Mouse (Mus musculus) retina, postnatal 1 day (tissue): Measurements from ENCODE around the gene Tfap2e.

ENCODE experiments used
- DNase-seq: peaks from one replicate; pipeline ENCODE4 v3.0.0-alpha.2; 2012

Gene Tfap2e

DNA sequence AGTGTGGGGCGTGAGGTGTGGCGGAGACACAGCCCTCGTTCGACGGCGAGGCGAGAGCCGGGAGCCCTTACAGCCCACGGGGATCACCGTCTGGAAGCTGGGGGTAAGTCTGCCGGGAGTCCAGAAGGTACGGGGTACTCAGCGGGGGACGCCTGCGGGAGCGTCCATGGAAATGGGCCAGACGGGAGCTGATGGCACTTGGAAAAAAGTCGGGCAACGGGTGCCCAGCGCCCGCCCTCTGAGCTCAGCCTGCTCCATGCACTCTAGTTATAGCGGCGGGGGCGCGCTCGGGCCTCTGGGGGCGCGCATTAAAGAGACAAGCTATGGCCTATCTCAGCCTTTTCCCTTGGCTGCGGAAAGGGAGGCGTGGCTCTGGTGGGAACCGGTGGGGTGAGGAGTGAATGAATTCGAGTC is at the start of gene Tfap2e:
Gene Tfap2e (minus strand): TSS at position 240 of the 414 bp plus-strand sequence.
- peak; percentile 83 for DNase-seq

DNA sequence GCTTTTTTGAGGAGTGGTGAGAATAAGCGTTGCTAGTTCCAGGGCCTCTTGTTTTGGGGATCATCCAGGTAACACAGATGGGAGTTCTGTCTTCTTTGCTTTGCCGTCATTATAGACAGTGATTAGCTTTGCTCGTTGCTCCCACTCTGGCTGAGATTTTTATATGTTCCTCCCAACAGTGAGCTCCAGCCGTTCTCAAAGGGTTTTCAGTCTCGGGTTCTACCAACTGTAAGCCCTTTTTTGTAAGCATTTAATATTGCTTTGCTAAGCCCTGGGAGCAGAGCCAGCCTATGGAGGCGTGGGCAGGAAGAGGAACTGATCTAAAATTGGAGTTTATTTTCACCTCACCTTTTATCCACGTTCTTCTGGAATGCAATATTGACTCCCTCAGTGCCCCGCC is 47.0 kb upstream of the Tfap2e start:
- no peak for DNase-seq

DNA sequence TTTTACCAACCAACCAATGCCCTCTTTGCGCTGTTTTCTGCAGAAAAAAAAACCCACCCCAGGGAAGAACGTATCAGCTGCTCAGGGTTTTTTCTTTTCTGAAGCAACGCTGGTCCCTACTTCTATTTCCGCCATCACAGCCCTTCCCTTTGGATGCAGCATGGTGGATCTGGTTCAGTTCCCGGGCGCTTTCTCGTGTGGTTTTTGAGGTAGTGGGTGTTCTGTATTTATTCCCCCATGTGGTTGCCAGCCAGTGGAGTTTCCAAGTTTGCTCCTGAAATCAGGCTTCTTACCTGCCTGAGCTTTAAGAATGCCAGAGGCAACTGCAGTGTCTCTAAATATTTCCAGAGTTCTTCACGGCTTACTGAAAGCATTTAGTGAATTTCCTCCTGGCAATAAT is 46.5 kb upstream of the Tfap2e start:
- DNase-seq: no peak

DNA sequence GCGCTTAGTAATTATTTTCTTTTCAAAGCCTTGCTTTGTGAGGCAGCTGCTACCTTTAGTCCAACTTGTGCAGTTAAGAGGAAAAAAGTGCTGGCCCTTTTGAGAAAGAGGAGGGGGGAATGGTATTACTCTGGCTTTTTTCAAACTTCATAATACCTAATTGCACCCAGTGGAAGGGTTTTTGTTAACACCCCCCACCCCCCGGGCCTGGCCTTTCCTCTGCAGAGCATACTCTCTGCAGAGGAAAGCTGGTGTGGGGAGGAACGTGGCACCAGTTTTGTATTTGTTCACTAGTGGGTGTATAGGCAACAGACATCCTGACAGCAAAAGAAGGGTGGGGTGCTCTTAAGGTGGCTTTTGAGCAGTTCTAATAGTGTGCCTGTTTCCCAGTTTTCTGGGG is 45.8 kb upstream of the Tfap2e start:
- no peak for DNase-seq

DNA sequence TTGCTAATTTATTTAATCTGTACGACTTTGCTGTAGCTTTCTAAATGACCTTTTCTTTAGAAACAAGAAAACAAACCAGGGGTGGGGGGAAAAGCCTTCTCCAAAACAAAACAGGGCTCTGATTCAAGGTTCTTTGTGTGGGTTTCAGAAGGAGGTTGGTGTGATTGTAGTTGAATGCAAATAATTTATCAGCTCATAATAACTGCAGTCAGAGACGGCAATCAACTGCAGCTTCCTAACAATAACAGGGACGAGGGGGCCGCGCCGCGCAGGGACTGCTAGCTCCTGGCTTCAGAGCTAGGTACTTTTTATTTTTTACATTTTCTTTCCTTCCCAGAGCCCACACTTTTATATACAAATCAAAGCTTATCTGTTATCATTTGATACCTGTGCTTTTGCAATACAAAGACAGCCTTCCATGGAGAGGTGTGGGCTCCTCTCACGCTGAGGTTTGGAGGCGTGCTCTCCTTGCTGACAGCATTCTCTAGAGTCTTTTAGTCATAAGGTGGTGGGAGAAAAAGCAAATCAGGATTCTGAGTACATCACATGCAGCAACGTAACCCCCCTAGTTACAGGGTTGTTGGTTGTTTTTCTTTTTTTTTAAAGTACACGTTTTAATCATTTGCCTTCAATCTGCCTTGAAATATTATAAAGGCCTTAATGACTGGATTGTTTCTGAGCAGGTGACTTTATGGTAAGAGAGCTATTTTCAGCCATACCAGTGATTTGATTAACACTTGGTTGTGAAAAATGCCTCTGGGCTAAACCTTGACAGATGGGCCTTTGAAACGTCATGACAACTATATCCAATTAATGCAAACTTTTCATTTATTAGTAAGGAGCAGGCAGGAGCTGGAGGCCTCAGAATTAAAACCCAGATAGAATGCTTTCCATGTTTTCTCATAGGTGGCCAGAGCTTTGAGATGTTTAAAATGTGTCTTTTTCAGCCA is 44.1 kb upstream of the Tfap2e start:
- no peak for DNase-seq

DNA sequence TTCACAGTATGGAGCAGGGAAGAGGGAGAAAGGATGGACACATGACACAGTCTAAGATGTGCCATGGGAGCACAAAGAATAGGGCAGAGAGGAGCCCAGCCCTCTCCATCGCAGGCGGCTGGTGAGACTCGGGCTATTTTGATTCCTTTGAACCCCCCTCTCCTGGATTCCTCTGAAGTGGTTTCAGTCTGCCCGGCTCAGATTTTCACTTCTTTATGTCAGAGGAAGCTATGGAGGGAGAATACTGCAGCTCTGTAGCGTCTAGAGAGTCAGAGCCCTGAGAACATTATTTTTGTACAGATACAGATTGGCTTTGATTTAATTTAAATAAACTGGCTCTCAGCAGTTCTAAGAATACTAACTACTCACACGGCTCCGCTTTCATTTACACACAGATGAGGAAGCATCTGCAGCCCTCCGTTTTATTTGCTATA is 43.1 kb upstream of the Tfap2e start:
- DNase-seq: no peak

DNA sequence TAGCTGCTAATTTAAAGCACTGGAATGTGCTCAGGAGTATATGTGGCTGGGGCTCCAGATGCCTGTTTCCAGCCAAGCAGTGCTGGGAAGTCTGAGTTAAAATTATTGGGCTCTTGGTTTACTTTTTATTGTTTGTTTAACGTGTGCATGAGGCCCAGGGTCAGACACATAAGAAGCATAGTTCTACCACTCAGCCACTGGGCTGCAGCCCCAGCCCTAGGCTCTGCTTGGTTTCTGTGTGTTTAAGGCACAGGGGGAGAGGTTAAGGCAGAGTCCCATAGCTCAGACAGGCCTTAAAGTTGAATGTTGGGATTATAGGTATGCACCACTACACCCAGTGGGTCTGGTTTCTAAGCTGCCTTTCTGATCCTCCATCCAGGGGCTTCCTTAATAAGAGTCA is 39.1 kb upstream of the Tfap2e start:
- no peak for DNase-seq

DNA sequence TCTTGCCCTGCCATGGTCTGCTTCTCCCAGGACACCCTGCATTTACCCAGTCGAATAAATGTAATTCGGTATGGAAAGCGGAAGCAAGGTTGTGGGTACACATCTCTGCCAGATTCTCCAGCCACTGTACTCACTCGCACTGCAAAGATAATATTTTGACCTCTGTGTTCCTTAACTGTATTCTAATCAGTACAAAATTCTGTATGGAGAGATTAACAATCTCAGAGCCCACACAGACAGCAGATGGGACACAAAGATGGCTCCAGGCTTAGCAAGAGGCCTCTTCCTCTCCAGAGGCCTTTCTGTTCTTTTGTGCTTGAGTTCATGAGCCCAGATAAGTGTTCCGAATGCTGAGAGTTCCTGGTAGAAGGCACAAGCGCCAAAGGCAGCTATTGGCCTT is 37.8 kb upstream of the Tfap2e start:
- DNase-seq: no peak

DNA sequence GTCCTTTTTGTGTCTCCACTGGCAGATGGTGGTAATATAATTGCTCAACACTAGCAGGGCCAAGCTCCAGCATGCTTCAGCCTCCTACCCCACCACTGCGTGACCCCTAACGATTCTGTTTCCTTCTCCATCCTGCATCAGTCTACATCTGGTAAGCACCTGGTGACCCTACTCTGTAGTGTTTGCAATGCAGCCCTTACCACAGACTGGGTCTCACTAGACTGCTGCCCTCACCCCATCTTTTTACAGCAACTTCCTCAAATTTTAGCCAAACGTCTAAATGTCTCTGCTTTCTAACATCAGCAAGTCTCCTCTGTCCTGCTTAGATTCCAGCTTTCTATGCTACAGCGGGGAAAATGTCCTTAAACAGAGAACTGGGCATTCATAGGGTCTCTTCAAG is 34.8 kb upstream of the Tfap2e start:
- DNase-seq: no peak

DNA sequence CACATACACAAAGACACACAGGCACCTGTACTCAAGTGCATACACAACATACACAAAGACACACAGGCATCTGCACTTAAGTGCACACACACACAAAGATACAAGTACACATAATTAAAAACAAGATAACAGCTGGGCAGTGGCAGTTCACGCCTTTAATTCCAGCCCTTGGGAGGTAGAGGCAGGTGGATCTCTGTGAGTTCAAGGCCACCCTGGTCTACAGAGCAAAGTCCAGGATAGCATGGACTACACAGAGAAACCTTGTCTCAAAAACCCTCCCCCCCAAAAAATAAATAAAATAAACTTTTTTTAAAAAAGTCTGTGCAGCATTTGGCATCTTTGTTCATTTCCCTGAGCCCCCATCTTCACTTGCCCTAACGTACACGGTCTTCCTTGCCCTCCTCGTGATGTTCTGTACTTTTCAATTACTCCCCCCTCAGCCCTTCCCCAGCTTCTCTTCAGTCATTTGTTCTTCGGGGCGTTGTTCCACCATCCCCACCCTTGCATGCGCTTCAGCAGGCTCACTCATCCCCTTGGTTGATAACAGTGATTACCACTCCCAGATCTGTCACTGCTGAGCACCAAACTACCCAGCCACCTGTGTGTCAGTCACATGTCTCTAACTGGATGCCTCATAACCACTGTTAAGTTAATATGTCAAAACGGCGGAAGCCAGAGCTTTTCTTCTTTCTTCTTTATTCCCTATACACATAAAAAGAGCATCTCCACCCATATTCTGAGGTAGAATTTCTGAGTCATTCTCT is 33.9 kb upstream of the Tfap2e start:
- DNase-seq: no peak

DNA sequence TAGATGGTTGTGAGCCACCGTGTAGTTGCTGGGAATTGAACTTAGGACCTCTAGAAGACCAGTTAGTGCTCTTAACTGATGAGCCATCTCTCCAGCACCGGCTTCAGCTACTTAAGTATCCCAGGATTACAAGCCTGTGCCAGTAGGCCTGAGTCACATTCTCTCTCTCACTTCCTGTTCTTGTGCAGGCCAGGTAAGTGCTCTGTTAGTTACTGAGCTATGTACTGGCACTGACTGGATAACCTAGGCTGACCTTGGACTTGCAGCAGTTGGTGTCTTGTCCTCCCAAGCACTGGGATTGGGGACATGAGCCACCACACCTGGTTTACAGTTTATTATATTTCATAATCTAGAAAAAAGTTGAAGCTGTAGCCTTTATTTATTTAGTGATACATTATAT is 27.4 kb upstream of the Tfap2e start:
- no peak for DNase-seq

DNA sequence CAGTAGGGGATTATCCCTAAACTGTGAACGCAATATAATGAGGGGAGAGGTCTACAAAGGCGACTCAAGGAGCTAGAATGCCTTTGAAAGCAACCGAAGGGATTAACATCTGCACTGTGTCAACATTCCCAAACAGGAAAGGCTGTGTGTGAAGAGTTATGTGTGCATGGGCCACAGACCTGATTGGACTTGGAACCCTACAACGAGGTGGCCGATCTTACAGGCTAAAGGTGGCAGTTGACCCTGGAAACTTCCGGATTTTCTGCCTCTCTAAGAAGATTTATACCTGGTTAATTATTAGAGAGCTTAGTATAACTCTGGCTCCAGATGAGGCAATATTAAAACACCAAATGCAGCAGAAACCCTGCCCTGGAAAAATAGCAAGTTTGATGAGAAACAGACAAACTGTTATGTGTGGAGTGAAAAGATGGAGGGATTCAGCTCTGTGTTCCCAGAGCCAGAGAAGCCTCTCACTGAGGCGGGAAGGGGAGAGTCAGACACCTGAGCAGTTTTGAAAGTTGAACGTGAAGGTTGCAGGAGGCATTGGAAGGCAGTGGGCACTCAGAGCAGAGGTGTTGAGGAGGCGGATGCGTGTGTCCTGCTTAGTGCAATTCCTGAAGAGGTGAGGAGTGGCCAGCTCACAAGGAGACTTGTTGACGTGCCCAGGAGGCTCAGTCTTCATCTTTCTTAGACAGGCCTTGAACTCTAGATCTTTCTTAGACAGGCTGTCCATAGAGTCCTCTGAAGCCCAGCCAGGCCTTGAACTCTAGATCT is 26.7 kb upstream of the Tfap2e start:
- no peak for DNase-seq

DNA sequence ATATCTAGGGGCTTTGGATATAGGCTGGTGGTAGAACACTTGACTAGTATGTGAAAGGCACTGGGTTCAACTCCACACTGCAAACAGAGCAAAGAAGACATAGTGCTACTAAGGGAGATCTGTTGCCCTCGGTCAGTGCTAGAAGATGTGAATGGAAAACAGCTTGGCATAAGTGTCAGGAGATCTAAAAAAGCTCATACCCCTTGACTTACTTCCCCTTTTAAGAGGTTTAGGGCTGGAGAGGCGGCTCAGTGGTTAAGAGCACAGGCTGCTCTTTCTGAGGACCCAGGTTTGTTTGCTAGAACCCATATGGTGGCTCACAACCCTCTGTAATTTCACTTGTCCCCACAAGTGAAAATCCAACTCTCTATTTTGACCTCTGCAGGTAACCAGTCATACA is 23.4 kb upstream of the Tfap2e start:
- DNase-seq: no peak

DNA sequence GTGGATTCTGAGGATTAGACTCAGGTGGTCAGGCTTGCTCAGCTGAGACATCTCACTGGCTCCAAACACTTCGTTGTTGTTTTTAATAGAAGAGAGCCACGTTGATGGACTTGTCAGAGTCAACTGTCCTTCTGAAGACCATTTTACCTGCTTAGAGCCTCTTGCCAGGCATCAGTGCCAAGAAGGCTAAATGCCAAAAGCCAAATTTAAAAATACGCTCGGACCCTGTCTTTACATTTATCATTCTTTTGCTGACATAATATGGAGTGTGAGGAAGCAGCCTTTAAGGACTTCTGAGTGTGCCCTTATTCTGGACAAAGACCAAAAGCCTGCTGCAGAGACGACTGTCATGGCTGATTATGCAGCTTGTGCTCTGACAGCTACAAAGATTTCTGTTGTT is 22.3 kb upstream of the Tfap2e start:
- no peak for DNase-seq

DNA sequence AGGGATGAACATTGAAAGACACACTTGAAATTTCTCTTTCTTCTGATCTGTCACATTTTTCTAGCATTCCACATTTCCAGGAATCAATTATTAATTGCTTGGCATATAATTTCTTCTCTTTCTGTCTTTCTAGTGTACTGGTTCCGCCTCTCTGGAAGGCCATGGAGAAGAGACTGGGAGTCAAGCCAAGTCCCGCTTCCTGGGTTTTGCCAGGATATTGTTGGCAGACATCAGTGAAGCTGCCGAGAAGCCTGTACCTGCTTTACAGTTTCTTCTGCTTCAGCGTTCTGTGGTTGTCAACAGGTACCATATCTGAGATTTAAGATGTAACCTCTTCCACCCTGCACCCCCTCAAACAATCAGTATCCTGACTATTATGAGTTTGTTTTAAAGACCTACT is 20.7 kb upstream of the Tfap2e start:
- DNase-seq: no peak

DNA sequence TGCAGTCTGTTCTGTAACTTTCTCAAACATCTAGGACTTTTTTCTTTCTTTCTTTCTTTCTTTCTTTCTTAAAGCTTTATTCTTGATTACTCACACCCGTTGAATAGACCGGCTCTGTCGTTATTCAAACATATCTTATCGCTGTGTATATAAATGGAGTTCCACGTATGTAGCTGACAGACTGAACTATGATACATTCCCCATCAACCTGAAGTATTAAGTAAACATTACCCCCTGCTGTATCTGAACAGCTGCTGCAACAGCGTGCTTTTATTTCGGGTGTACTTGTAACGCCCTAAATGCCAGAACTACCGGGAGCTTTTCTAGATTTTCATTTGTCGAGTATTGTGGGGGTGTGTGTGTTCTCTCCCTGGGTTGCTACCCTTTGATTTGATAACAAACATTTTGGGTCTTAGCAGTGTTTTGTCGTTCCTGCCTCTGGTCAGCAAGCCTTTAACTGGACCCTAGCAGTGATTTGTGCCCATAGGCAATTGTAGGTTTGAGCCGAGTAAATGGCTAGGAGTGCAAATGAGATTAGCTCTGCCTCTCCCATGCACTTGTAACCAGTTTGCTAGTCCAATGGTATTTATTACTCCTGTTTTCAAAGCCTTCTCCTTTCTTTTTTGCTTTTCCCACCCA is 18.8 kb upstream of the Tfap2e start:
- DNase-seq: no peak

DNA sequence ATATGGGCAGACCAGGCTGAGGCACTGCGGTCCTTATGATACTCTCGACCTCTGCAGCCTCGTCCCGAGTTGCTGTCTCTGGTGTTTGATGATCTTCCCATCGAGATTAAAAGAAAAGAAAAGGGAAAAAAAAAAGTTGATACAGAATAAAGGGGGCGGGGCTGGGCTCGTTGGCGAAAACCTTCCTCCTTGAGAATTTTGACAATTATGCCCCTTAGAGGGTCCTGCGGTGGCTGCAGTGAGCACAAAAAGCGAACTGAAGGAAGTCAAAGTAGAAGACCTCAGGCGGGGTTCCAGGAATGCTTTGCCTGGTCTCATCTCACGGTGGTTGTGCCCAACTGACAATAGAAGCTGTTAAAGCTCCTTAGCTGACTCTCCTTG is 18.2 kb upstream of the Tfap2e start:
- DNase-seq: no peak

DNA sequence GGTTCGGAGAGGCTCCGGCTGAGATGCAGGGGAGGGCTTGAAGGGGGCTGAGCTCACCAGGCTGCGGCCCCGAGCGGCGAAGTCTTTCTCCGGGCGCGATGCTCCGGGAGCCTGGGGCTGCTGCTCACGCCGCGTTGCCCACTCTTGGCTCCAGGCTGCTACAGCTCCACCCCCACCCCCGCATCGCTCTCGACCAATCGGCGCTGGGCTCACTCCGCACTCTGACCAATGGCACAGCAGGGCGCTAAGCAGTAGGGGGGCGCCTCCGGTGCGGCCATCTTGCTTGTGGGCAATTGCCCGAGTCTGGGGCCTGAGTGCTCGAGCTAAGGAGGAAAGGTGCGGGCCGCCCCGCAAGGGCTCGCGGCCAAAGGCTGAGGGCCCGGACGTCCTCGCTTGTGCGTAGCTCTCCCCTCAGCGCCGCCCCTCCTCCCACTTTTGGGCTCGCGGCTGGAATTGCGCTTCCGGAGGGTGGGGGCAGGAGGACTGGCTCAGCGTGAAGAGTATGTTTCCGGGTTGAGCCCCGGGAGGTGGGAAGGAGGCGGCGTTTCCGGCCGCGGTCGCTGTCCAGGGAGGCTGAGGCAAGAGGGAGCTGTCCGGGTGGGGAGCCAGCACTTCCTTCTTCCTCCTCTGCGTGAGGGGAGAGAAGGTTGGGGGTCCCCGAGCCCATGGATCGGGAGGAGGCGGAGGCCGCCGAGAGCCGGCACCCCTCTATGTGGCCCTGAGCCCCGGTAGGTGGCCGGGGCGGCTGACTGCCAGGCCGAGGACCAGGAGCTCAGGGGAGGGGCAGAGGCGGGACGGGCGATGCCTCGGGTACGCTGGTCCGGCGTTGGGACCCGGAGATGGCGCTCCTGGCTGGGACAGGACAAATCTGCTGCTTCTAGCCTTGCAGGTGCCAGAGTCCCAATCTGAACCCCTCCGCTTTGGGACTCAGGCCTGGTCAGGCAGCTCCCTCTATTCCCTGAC is 17.5 kb upstream of the Tfap2e start, which contains the start of the genes Ncdn and AU040320:
Gene Ncdn (minus strand): TSS at position 171 of the 963 bp plus-strand sequence.
Gene AU040320 (plus strand): TSS at position 277 of the 963 bp plus-strand sequence.
- DNase-seq: peak; percentile 98

DNA sequence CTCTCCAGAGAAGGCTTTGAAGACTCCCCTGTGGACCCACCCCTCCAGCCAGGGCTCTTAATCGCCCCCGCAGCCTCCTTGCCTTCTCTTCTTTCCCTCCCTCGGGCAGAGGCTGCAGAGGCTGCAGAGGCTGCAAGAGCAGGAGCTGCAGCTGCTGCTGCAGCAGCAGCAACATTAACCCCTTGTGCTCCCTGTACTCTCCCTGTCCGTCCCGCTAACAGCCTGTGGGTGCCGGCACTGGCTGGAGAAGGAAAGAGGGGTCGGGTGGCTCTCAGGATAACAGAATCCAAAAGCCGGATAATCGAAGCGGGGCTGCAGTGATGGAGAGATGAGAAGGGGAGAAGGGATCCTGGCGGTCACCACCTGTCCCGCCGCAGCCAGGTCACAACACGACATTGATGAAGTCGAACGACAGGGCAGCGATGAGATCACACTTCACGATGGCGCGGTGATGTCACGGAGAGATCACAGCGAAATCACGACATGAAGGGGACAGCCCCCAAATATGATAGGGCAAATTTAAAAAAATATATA is 16.6 kb upstream of the Tfap2e start:
- peak; percentile 63 for DNase-seq

DNA sequence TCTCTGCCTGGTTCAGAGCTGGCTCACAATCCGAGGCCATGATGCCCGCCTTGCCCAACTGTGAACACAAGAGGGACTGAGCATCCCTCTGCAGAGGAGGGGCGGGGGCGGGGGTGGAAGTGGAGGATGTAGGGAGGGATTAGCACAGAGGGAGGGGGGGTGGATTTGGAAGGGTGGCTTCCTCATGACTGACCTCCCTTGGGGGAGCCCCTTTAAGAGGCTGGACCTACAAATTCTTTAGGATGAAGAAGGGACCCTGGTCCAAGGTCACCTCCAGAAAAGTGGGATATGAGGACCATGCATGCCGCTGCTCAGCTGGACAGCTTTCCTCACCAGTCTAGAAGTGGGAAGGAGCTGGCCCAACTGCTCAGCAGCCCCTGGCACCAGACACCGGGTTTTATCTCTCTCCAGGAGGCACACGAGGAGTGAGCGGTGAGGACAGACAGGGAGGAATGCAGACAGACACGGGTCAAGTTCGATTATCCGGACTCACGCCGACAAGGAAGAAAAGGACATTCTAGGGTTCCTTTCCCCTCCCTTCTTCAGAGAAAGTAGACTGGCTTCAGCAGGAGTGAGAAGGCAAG is 16.1 kb upstream of the Tfap2e start:
- DNase-seq: peak; percentile 69

DNA sequence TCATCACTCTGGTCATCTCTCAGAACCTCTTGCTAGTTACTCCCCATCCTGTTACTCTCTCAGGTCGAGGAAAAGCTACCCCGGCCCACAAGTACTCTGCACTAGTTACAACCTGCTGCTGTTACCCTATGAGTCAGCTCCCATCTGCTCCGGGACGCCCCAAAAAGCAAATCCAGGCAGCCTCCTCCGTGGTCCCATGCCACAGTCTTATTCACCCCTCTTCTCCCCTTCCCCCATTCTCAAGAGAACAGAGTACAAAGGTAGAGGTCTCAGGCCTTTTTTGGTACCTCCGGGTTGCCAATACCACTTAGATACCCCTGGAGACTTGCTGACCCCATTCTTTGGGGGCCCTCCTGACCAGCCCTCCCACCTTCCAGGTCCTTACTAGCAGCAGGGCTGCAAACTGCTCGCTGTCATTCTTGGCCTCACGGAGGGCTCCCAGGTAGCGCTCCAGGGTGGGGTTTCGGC is 15.6 kb upstream of the Tfap2e start:
- no peak for DNase-seq
